Mouse (Mus musculus): ENCODE measurements around the gene Hmgn1.

GRCm38 (mm10) chr16:96145110-96145800 is 17.7 kb upstream of the Hmgn1 start, which contains the start of gene Wrb:
- TF ChIP-seq POLR2A (IDR thresholded peaks at IDR 0.05; ENCODE audit: low read depth, low read length) (peak; percentile 80), CTCF (IDR thresholded peaks at IDR 0.05; ENCODE audit: borderline replicate concordance, insufficient read depth, low read length) (peak; percentile 97)

Data from embryonic fibroblast, embryonic 13.5 days (primary cell).